Mouse (Mus musculus): ENCODE measurements around the gene Gpr132.

DNA sequence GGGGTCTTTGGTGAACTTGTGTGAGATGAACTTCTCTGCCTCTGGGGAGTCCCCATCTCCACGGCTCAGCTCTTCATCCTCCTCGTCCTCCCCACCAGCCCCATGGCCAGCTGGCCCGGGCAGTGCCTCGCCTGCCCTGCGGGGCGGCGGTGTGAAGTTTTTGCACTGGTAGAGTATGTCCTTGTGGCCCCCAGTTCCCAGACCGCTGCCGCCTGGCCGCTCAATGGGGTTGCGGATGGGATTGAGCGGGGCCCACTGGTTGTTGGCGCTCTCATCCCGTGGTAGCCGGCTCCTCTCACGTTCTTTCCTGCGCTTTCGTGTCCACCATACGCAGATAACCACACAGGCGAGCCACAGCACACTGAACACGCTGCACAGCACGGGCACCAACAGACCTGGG lies 41.0 kb upstream of the Gpr132 start:
- TF ChIP-seq CTCF (conservative IDR thresholded peaks at IDR 0.05; ENCODE audit: low read length) (no peak), POU5F1 (IDR thresholded peaks at IDR 0.05; ENCODE audit: borderline replicate concordance, low read length) (no peak)

All from E14TG2a.4 (cell line).